Mouse (Mus musculus): ENCODE results near the gene Slc30a5. TPM values are rescaled to one million over a fixed set of nuclear protein-coding genes. Genes with fewer than 3 reads are reported as not detected.
A peak's percentile ranks its signal among the peaks of the same experiment; 100 is the strongest.

Gene Slc30a5
- total and polyA plus RNA-seq, 3 experiments, result 57.4 to 58.3 TPM; not detected in 1

DNA sequence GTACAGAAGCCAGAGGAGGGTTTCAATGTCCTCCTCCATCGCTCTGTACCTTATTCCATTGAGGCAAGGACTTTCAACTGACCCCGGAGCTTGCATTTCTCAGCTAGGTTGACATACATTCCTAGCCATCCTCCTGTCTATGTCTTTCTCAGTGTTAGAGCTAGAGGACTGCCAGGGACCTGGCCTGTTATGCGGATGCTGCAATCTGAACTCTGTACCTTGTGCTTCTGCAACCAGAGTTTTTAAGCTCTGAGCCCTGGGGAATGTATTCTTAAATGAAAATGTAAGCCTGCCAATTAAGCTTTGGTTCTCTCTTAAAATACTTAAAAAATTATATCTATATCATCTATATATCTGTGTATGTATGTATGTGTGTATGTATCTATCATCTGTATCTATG, 44.5 kb upstream of the Slc30a5 start:
- Histone ChIP-seq H3K4me3 (ENCODE audit: control insufficient read depth in 1 of 2, insufficient read depth in 1 of 2, low read depth in 2 of 2, low read length in 2 of 2) (no peak overlapping the region), H3K4me1 (ENCODE audit: control insufficient read depth in 1 of 2, insufficient read depth in 2 of 2, low read length in 2 of 2) (peaks cover 3 to 23% of the 10 kb centered on the region in 2 experiments), H3K79me2 (ENCODE audit: control insufficient read depth, insufficient read depth, low read length, poor library complexity) (no peaks in the 10 kb centered on the region), H3K36me3 (ENCODE audit: control insufficient read depth in 1 of 2, insufficient read depth in 2 of 2, low read length in 2 of 2) (peaks cover 0 to 19% of the 10 kb centered on the region in 2 experiments; a peak in 2 of 4 replicates), H3K27ac (ENCODE audit: control insufficient read depth, low read depth, low read length) (no peak overlapping the region), H3K27me3 (ENCODE audit: control insufficient read depth in 1 of 2, insufficient read depth in 2 of 2, low read length in 2 of 2) (peaks cover 0 to 1% of the 10 kb centered on the region in 2 experiments; a peak in 2 of 4 replicates), H3K9ac (ENCODE audit: control insufficient read depth, low read depth, low read length, poor library complexity, severe bottlenecking) (no peak overlapping the region), H3K9me3 (replicated peaks; ENCODE audit: insufficient read depth, low read length) (no peaks in the 10 kb centered on the region)
- TF ChIP-seq RCOR1 (IDR thresholded peaks at IDR 0.05; ENCODE audit: low read depth, low read length) (no peak), GABPA (IDR thresholded peaks at IDR 0.05; ENCODE audit: low read depth, low read length) (no peak), CHD1 (IDR thresholded peaks at IDR 0.05; ENCODE audit: low read depth, low read length) (no peak), ELF1 (IDR thresholded peaks at IDR 0.05; ENCODE audit: low read depth, low read length) (no peak), EP300 (IDR thresholded peaks at IDR 0.05; ENCODE audit: low read depth in 1 of 2, low read length in 2 of 2) (no peak), ZKSCAN1 (IDR thresholded peaks at IDR 0.05; ENCODE audit: low read depth, low read length) (no peak), ZC3H11A (IDR thresholded peaks at IDR 0.05; ENCODE audit: low read depth, low read length) (no peak), BHLHE40 (IDR thresholded peaks at IDR 0.05; ENCODE audit: borderline replicate concordance, low read depth, low read length) (no peak), JUND (IDR thresholded peaks at IDR 0.05; ENCODE audit: low read depth, low read length) (no peak), CHD2 (IDR thresholded peaks at IDR 0.05; ENCODE audit: low read length) (no peak), CTCF (IDR thresholded peaks at IDR 0.05 in 2 of 3, conservative IDR thresholded peaks at IDR 0.05 in 1 of 3; ENCODE audit: control insufficient read depth in 1 of 3, insufficient read depth in 1 of 3, low read depth in 2 of 3, low read length in 3 of 3, poor library complexity in 1 of 3, severe bottlenecking in 1 of 3) (no peak), HCFC1 (IDR thresholded peaks at IDR 0.05; ENCODE audit: low read depth, low read length) (no peak), GATA1 (IDR thresholded peaks at IDR 0.05; ENCODE audit: low read depth, low read length) (no peak)
- no peak for DNase-seq (ENCODE audit: low read depth, low spot score)

DNA sequence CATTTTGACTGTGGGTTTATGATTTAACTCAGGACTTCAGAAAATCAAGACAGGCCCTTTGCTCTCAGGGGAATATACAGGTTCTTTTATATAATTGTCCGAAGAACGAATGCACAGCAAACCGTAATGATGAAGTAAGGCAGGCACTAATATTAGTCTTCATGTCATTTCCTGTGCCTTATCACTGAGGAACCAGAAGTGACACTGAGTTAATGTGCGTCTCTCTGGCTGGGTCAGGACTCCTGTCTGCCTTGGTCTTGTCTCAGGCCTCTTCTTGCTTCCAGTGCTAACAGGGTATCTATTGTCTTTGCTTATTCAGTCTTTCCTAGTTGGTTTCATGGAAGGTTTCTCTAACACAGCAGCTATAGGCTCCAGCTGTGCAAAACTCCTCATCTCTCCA, 41.9 kb upstream of the Slc30a5 start:
- H3K27me3 ChIP-seq (ENCODE audit: control insufficient read depth in 1 of 2, insufficient read depth in 2 of 2, low read length in 2 of 2), result peaks cover 0 to 1% of the 10 kb centered on the region in 2 experiments; a peak in 2 of 4 replicates
- peak overlapping the region; percentile 5 for H3K27ac ChIP-seq (ENCODE audit: control insufficient read depth, low read depth, low read length)
- peaks cover 0 to 23% of the 10 kb centered on the region in 2 experiments; a peak in 2 of 4 replicates for H3K36me3 ChIP-seq (ENCODE audit: control insufficient read depth in 1 of 2, insufficient read depth in 2 of 2, low read length in 2 of 2)
- H3K9ac ChIP-seq (ENCODE audit: control insufficient read depth, low read depth, low read length, poor library complexity, severe bottlenecking), result no peak overlapping the region
- DNase-seq (ENCODE audit: low read depth, low spot score), result peak; percentile 68
- no peak overlapping the region for H3K4me3 ChIP-seq (ENCODE audit: control insufficient read depth in 1 of 2, insufficient read depth in 1 of 2, low read depth in 2 of 2, low read length in 2 of 2)
- peaks cover 3 to 26% of the 10 kb centered on the region in 2 experiments for H3K4me1 ChIP-seq (ENCODE audit: control insufficient read depth in 1 of 2, insufficient read depth in 2 of 2, low read length in 2 of 2)
- no peaks in the 10 kb centered on the region for H3K9me3 ChIP-seq (replicated peaks; ENCODE audit: insufficient read depth, low read length)
- no peaks in the 10 kb centered on the region for H3K79me2 ChIP-seq (ENCODE audit: control insufficient read depth, insufficient read depth, low read length, poor library complexity)
- no peak for TF ChIP-seq E2F4 (IDR thresholded peaks at IDR 0.05; ENCODE audit: borderline replicate concordance, low read depth, low read length)
- TF ChIP-seq TBP (IDR thresholded peaks at IDR 0.05; ENCODE audit: low read depth, low read length), result no peak
- TF ChIP-seq ZNF384 (IDR thresholded peaks at IDR 0.05; ENCODE audit: low read depth, low read length), result no peak
- no peak for TF ChIP-seq MYC (IDR thresholded peaks at IDR 0.05; ENCODE audit: low read depth, low read length)
- TF ChIP-seq TCF12 (IDR thresholded peaks at IDR 0.05; ENCODE audit: low read depth, low read length), result peak; percentile 59; the same call in 1 of the 2 replicates
- no peak for TF ChIP-seq RAD21 (IDR thresholded peaks at IDR 0.05; ENCODE audit: low read depth, low read length)
- TF ChIP-seq NRF1 (IDR thresholded peaks at IDR 0.05; ENCODE audit: insufficient read depth, low read depth, low read length, poor library complexity, severe bottlenecking), result no peak
- TF ChIP-seq CHD2 (IDR thresholded peaks at IDR 0.05; ENCODE audit: low read length), result no peak
- TF ChIP-seq KAT2A (conservative IDR thresholded peaks at IDR 0.05; ENCODE audit: low read depth, low read length), result no peak
- TF ChIP-seq HCFC1 (IDR thresholded peaks at IDR 0.05; ENCODE audit: low read depth, low read length), result no peak
- no peak for TF ChIP-seq POLR2AphosphoS5 (IDR thresholded peaks at IDR 0.05; ENCODE audit: borderline replicate concordance, low read depth, low read length)
- no peak for TF ChIP-seq ELF1 (IDR thresholded peaks at IDR 0.05; ENCODE audit: low read depth, low read length)
- peak; percentile 70 for TF ChIP-seq GATA1 (IDR thresholded peaks at IDR 0.05; ENCODE audit: low read depth, low read length)
- TF ChIP-seq CHD1 (IDR thresholded peaks at IDR 0.05; ENCODE audit: low read depth, low read length), result no peak
- no peak for TF ChIP-seq USF2 (IDR thresholded peaks at IDR 0.05; ENCODE audit: borderline replicate concordance in 1 of 2, insufficient read depth in 1 of 2, low read depth in 1 of 2, low read length in 2 of 2)
- no peak for TF ChIP-seq MYB (IDR thresholded peaks at IDR 0.05; ENCODE audit: low read depth, low read length)
- no peak for TF ChIP-seq GABPA (IDR thresholded peaks at IDR 0.05; ENCODE audit: low read depth, low read length)
- no peak for TF ChIP-seq SMC3 (IDR thresholded peaks at IDR 0.05; ENCODE audit: low read depth, low read length)
- TF ChIP-seq ETS1 (IDR thresholded peaks at IDR 0.05; ENCODE audit: low read depth, low read length), result peak; percentile 69
- TF ChIP-seq MAFK (IDR thresholded peaks at IDR 0.05; ENCODE audit: borderline replicate concordance, low read depth, low read length), result no peak
- TF ChIP-seq EP300 (IDR thresholded peaks at IDR 0.05; ENCODE audit: low read depth in 1 of 2, low read length in 2 of 2), result peak; percentile 49 to 70; a peak in 3 of 4 replicates
- peak; percentile 68 for TF ChIP-seq TAL1 (IDR thresholded peaks at IDR 0.05; ENCODE audit: low read length)
- no peak for TF ChIP-seq ZKSCAN1 (IDR thresholded peaks at IDR 0.05; ENCODE audit: low read depth, low read length)
- no peak for TF ChIP-seq POLR2AphosphoS2 (IDR thresholded peaks at IDR 0.05; ENCODE audit: low read length)
- TF ChIP-seq NELFE (IDR thresholded peaks at IDR 0.05; ENCODE audit: low read depth, low read length), result no peak
- no peak for TF ChIP-seq MXI1 (IDR thresholded peaks at IDR 0.05; ENCODE audit: low read depth, low read length)
